Mouse (Mus musculus) kidney, postnatal 0 days (tissue): Measurements from ENCODE around the gene Myt1. TPM values are rescaled to one million over a fixed set of nuclear protein-coding genes. Genes with fewer than 3 reads are reported as not detected.

Experiments
- ATAC-seq: fragments of 200-750 bp; cut with Nextera tagmentation; replicated peaks from 2 replicates; pipeline ENCODE4 v1.8.0; 2017; ENCODE audit warnings: low read depth, moderate number of reproducible peaks, moderate TSS enrichment, moderate library complexity; ENCODE audit not compliant: low FRiP score
- DNase-seq: peaks from one replicate; pipeline ENCODE4 v3.0.0-alpha.2; 2016; ENCODE audit warnings: low spot score
- H3K27ac ChIP-seq: fragments of 300-500 bp; sonication (generic); 2 replicates; pipeline ENCODE4 v1.5.1; 2014; ENCODE audit warnings: mild to moderate bottlenecking
- H3K27me3 ChIP-seq: fragments of 300-500 bp; sonication (generic); 2 replicates; pipeline ENCODE4 v1.6.1; 2014; ENCODE audit warnings: low read length, mixed read lengths; ENCODE audit not compliant: insufficient read depth
- H3K36me3 ChIP-seq: fragments of 300-500 bp; sonication (generic); 2 replicates; pipeline ENCODE4 v1.6.1; 2014; ENCODE audit warnings: low read length, mixed read lengths; ENCODE audit not compliant: insufficient read depth
- H3K4me1 ChIP-seq: fragments of 300-500 bp; sonication (generic); replicated peaks from 2 replicates; pipeline ENCODE4 v1.6.1; 2014; ENCODE audit warnings: antibody characterized with exemption, low read length, mixed read lengths; ENCODE audit not compliant: insufficient read depth
- H3K4me2 ChIP-seq: fragments of 300-500 bp; sonication (generic); 2 replicates; pipeline ENCODE4 v1.6.1; 2014; ENCODE audit warnings: mild to moderate bottlenecking, low read length, moderate library complexity, mixed read lengths
- H3K4me3 ChIP-seq: fragments of 300-500 bp; sonication (generic); replicated peaks from 2 replicates; pipeline ENCODE4 v1.5.1; 2014; ENCODE audit warnings: low read depth, low read length
- H3K9ac ChIP-seq: fragments of 300-500 bp; sonication (generic); 2 replicates; pipeline ENCODE4 v1.6.1; 2014; ENCODE audit warnings: low read depth, low read length
- H3K9me3 ChIP-seq: fragments of 300-500 bp; sonication (generic); replicated peaks from 2 replicates; pipeline ENCODE4 v1.6.1; 2016; ENCODE audit warnings: low read length, inconsistent platforms, mixed read lengths
- CTCF ChIP-seq: IDR thresholded peaks from 2 replicates; pipeline ENCODE4 v1.5.1; 2016; ENCODE audit warnings: antibody characterized with exemption, low read depth, mild to moderate bottlenecking, moderate library complexity
- WGBS: fragments of 180-500 bp; shearing (Covaris S2); extraction: QIAGEN DNeasy Blood & Tissue Kit; methylation state at CpG from one replicate; pipeline ENCODE4 v1.1.7; 2014; 5-methylcytosine and 5-hydroxymethylcytosine counted together
- polyA plus RNA-seq: library from polyadenylated mRNA; unstranded; fragments of >200 nt; fragmentation: Nextera tagmentation; extraction: Ambion mirVana; gene quantifications from 2 replicates; pipeline ENCODE4 v1.2.1, GENCODE M21; 2015

Myt1 gene
- polyA plus RNA-seq, 1 experiment from 2014 or later = not detected

DNA sequence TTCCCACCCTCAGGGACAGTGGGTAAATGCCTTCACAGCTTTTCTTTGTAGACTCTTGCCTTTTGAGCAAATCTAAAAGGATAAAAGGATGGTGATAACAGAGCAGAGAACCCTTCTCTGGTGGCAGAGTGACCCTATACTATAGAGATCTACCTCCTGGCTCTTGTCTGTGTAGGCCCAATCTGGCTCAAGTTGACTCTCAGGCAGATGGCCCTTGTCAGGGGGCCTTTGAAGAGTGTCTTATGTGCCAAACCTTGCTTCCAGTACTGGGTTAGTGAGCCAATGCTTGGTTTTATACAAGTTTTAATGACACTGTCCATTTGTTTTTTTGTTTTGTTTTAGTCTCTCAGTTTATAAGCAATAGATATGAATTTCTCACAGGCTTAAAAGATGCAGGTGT is 41.9 kb upstream of the Myt1 start:
- no peak overlapping the region for H3K4me2 ChIP-seq
- no peak overlapping the region for H3K9ac ChIP-seq
- no peak for DNase-seq
- H3K27ac ChIP-seq = no peak overlapping the region
- no peak for ATAC-seq
- no peaks in the 10 kb centered on the region for H3K4me1 ChIP-seq
- no peaks in the 10 kb centered on the region for H3K9me3 ChIP-seq
- no peak for TF ChIP-seq CTCF
- H3K4me3 ChIP-seq = no peak overlapping the region
- H3K36me3 ChIP-seq = no peaks in the 10 kb centered on the region
- H3K27me3 ChIP-seq = no peaks in the 10 kb centered on the region

DNA sequence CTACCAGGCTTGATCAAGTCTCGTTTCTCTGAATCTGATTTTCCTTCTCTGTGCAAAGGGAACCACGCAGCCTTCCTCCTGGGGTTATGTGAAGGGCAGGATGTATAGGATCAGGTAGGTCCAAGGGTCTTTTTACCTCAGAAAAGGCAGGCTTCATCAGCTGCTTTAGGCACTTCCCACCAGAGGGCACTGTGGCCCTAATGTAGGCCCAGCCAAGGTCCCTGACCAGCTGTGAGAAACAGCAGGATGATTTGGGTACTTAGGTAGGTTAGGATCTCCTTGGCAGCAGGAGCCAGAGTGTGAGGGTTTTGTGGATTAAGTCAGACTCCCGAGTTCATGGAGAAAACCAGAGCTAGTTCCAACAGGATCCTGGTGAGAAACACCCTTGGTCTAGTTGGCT is 40.9 kb upstream of the Myt1 start:
- WGBS = 13% methylated on average over 3 of the region's 3 CpGs
- Histone ChIP-seq H3K36me3 (no peaks in the 10 kb centered on the region), H3K9me3 (no peaks in the 10 kb centered on the region), H3K4me2 (no peak overlapping the region), H3K27me3 (no peaks in the 10 kb centered on the region), H3K4me3 (no peak overlapping the region), H3K27ac (no peak overlapping the region), H3K9ac (no peak overlapping the region), H3K4me1 (no peaks in the 10 kb centered on the region)
- DNase-seq = peak; percentile 56
- no peak for ATAC-seq
- peak; percentile 84 for TF ChIP-seq CTCF

DNA sequence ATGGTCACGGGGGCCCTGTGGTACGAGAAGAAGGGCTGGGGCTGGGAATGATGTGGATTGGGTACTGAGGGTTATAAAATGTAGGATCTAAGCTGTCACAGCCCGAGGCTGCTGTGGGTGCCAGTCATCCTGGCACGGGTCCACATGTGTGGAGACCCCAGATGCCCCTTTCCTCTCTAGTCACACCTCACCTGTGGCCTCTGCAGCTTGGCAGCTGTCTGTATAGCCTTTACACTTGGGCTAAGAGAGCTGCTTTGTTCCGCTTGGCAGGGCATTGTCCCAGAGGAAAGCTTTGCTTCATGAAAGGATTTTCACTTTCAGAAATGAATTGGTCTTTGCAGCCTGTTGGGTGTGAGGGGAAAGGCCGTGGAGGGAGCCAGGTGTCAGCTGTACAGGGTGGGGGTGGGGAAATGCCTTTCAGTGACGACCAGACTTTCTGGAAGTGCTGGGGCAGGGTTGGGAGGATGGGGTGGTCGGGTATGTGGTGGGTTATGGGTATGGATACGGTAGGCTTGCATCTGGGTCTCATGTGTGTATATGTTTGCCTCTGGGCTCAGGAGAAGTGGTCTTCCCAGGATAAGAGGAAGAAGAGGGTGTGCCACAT is 35.4 kb upstream of the Myt1 start:
- DNase-seq (no peak), ATAC-seq (no peak)
- Histone ChIP-seq H3K4me3 (no peak overlapping the region), H3K9me3 (no peaks in the 10 kb centered on the region), H3K36me3 (no peaks in the 10 kb centered on the region), H3K27me3 (no peaks in the 10 kb centered on the region), H3K27ac (no peak overlapping the region), H3K4me2 (no peak overlapping the region), H3K4me1 (no peaks in the 10 kb centered on the region), H3K9ac (no peak overlapping the region)
- TF ChIP-seq CTCF = no peak
- WGBS = 46% methylated on average over 9 of the region's 9 CpGs

DNA sequence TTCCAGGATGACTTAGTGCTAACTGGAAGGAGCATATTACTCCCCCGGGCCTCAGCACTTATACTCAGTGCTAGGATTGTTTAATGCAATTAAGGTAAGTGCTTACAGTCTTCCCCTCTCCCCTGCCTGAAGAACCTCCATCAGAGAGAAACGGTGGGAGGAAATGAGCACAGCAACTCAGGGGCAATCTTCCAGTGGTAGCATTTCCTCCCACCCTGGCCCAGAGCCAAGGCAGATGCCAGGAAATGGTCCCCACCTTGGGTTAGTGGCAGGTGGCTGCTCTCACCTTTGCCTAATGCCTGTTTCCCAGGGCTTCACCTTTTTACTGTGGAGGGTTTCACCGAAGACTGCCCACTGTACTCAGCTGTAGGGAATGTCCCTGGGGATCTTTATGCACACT is 33.1 kb upstream of the Myt1 start:
- TF ChIP-seq CTCF = no peak
- WGBS = 47% methylated on average over 3 of the region's 3 CpGs
- no peak overlapping the region for H3K4me3 ChIP-seq
- no peak overlapping the region for H3K27ac ChIP-seq
- H3K4me1 ChIP-seq = no peaks in the 10 kb centered on the region
- no peaks in the 10 kb centered on the region for H3K9me3 ChIP-seq
- no peaks in the 10 kb centered on the region for H3K27me3 ChIP-seq
- ATAC-seq (no peak), DNase-seq (no peak)
- H3K36me3 ChIP-seq = no peaks in the 10 kb centered on the region
- no peak overlapping the region for H3K4me2 ChIP-seq
- H3K9ac ChIP-seq = no peak overlapping the region

DNA sequence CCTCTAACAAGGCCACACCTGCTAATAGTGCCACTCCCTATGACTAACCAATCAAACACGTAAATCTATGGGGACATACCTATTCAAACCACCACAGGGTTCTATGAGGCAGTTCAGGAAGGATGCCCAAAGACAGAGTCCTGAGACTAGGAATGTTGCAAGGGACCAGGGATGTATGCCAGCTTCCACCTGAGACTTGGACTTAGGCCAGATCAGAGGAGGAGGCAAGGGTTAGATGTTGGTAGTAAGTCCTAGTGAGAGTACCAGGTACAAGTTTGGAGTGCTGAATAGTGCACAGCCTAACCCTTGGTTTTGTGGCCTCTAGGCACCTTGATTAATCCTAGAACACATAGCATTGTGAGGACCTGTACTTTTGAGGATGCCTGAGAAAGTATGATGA is 10.5 kb upstream of the Myt1 start:
- DNase-seq (no peak), ATAC-seq (no peak)
- no peak overlapping the region for H3K27ac ChIP-seq
- no peak for TF ChIP-seq CTCF
- no peak overlapping the region for H3K9ac ChIP-seq
- no peaks in the 10 kb centered on the region for H3K9me3 ChIP-seq
- WGBS = 72% methylated on average over 1 of the region's 1 CpGs
- H3K4me1 ChIP-seq = no peaks in the 10 kb centered on the region
- no peak overlapping the region for H3K4me3 ChIP-seq
- no peaks in the 10 kb centered on the region for H3K27me3 ChIP-seq
- H3K36me3 ChIP-seq = no peaks in the 10 kb centered on the region
- no peak overlapping the region for H3K4me2 ChIP-seq

DNA sequence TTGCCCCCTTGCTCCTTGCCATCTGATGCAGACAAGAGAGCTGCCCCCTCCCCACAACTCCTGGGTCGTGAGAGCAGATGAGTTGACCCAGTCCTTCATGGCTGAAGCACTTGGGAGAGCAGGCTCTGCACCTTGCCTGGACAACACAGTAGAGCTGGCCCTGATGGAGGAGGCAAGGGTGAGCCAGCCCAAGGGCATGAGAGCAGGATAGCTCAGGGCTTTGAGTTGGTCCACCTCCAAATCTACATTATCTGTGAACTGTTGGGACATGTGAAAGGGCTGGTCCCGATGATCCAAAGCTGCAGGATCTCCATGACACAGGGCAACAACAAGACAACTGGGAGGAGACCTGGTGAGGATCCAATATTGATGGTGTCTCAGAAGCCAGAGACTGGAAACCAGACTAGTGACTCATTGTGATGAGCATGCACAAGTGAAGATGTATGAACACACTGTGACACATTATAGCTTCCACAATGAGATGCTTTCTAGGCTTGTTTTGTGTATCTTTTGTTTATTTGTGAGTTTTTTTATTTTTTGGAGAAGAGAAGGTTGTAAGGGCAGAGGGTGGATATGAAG is 4.9 kb upstream of the Myt1 start:
- 58% methylated on average over 2 of the region's 2 CpGs for WGBS
- no peak for TF ChIP-seq CTCF

DNA sequence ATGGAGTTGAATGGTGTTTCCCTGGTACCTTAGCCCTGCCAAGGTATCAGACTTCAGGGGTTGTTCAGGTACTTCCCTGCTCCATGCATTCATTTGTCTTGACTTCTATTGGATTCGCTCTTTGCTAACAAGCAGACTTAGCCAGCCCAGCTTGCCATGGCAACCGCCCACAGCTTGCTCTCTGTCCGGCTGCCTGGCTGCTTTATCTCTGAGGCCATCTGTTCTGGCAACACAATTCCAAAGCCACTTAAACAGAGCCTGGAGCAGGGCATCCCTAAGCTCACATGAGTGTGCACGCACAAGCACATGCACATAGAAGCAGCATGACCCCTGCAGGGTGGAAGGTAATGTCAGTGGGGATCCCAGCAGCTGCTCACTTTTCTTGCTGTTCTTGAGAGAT is 4.1 kb upstream of the Myt1 start:
- no peak overlapping the region for H3K4me3 ChIP-seq
- ATAC-seq = no peak
- 36% methylated on average over 4 of the region's 4 CpGs for WGBS

More for the DNA sequence above, 4.9 kb upstream of the Myt1 start:
- H3K27me3 ChIP-seq = no peaks in the 10 kb centered on the region
- no peaks in the 10 kb centered on the region for H3K4me1 ChIP-seq
- DNase-seq = no peak
- H3K36me3 ChIP-seq = no peaks in the 10 kb centered on the region
- H3K9me3 ChIP-seq = no peaks in the 10 kb centered on the region
- H3K4me2 ChIP-seq = no peak overlapping the region
- H3K9ac ChIP-seq = no peak overlapping the region
- no peak overlapping the region for H3K27ac ChIP-seq
- ATAC-seq = no peak
- H3K4me3 ChIP-seq = no peak overlapping the region

More for the DNA sequence above, 4.1 kb upstream of the Myt1 start:
- H3K9me3 ChIP-seq = no peaks in the 10 kb centered on the region
- H3K27ac ChIP-seq = no peak overlapping the region
- no peak for DNase-seq
- H3K27me3 ChIP-seq = no peaks in the 10 kb centered on the region
- no peaks in the 10 kb centered on the region for H3K36me3 ChIP-seq
- H3K4me2 ChIP-seq = no peak overlapping the region
- no peaks in the 10 kb centered on the region for H3K4me1 ChIP-seq
- no peak for TF ChIP-seq CTCF
- H3K9ac ChIP-seq = no peak overlapping the region
